Mouse (Mus musculus) megakaryocyte, embryonic 14.5 days (primary cell): ENCODE data around the gene Syt2. TPM values are rescaled to one million over a fixed set of nuclear protein-coding genes. Genes with fewer than 3 reads are reported as not detected.

ENCODE experiments used
- H3K27me3 ChIP-seq: replicated peaks from 2 replicates; pipeline ENCODE3; 2012; ENCODE audit warnings: inconsistent platforms
- H3K36me3 ChIP-seq: replicated peaks from 2 replicates; pipeline ENCODE3; 2012; ENCODE audit warnings: low read length, inconsistent platforms, mixed read lengths
- H3K4me1 ChIP-seq: 2 replicates; pipeline ENCODE4 v1.6.1; 2012; ENCODE audit warnings: inconsistent platforms
- H3K4me3 ChIP-seq: replicated peaks from 2 replicates; pipeline ENCODE3; 2012; ENCODE audit warnings: moderate library complexity, mild to moderate bottlenecking, inconsistent platforms
- H3K9me3 ChIP-seq: 2 replicates; pipeline ENCODE4 v1.6.1; 2012; ENCODE audit warnings: inconsistent platforms
- FLI1 ChIP-seq: IDR thresholded peaks from 2 replicates; pipeline ENCODE4 v1.6.1; 2012; ENCODE audit warnings: low read length, inconsistent platforms, mixed read lengths
- GATA1 ChIP-seq: IDR thresholded peaks from 3 replicates; pipeline ENCODE4 v1.6.1; 2012; ENCODE audit warnings: mixed read lengths, low read length, inconsistent platforms, borderline replicate concordance
- polyA plus RNA-seq: library from polyadenylated mRNA; stranded (reverse); fragments of >175 nt; gene quantifications from 2 replicates; pipeline ENCODE4 v1.2.3, GENCODE M21; 2012; ENCODE audit warnings: low replicate concordance; ENCODE audit not compliant: insufficient read depth

Syt2 gene
- polyA plus RNA-seq, 1 experiment = 0.01 TPM

DNA sequence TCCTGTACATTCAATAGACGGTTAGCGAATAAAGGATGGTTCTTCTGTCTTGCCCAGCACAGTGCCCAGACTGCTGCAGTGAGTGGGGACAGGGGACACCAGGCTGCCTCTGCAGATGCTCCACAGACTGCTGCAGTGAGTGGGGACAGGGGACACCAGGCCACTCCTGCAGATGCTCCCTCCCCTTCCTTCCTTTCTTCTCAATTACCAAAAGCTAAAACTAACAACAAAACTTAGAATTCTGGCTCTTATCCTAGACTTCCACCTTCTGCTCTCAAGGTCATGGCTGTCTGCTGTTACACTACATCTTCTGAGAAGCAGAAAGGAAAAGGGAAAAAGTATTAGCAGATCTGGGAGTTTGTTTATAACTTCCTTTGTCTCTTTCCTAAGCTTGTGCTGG lies 127.8 kb downstream of the Syt2 start:
- Histone ChIP-seq H3K4me1 (peaks cover 40% of the 10 kb centered on the region), H3K4me3 (no peak overlapping the region), H3K36me3 (peaks cover 91% of the 10 kb centered on the region), H3K27me3 (no peaks in the 10 kb centered on the region), H3K9me3 (no peaks in the 10 kb centered on the region)
- no peak for TF ChIP-seq FLI1
- TF ChIP-seq GATA1 = no peak

DNA sequence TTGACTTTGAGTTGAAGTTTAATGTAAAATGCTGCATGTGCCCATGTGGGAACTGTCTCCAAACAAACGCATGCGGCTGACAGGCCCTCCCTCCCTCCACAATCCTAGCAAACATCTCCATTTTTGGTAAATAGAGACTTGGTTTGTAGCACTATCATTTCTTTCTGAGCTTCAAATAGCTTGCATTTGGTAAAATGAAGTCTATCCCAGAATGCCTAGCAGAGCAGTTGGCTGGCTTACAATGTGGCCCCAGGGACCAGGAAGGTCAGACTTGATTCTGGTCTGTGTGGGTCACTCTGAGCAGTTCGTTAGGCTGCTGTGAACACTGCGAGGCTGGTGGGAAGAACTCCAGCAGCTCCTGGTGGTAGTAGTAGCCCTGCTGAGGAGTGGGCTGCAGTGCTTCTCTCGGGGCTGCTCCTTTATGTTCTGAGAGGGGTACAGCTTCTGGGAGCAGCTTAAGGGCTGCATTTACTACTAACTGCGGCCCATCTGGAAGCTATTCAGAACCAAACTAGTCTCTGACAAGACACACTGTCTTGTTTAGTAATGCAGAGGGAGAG lies 128.3 kb downstream of the Syt2 start:
- TF ChIP-seq FLI1 (no peak), GATA1 (no peak)
- H3K4me3 ChIP-seq = no peak overlapping the region
- peaks cover 40% of the 10 kb centered on the region for H3K4me1 ChIP-seq
- no peaks in the 10 kb centered on the region for H3K9me3 ChIP-seq
- peaks cover 89% of the 10 kb centered on the region for H3K36me3 ChIP-seq
- H3K27me3 ChIP-seq = no peaks in the 10 kb centered on the region

DNA sequence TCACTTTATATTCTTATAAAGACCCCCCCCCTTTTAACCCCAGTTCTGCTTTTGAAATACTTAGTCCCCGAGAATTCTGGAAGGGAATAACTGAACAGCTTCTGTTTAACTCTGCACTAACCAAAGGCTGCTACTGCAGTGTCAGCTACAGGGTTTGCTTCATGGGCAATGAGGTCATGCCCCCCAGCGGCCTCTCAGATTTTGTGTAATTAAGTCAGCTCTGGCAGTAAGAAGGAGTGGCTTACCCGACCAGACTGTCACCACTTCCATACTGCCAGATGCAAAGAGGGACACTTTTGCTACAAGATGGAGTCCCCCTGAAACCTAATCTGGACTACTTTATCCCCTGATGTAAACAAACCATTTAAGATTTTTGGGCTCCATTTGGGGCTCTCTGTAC lies 129.2 kb downstream of the Syt2 start:
- Histone ChIP-seq H3K9me3 (no peaks in the 10 kb centered on the region), H3K27me3 (no peaks in the 10 kb centered on the region), H3K4me3 (no peak overlapping the region), H3K36me3 (peaks cover 84% of the 10 kb centered on the region), H3K4me1 (peaks cover 34% of the 10 kb centered on the region)
- TF ChIP-seq GATA1 (no peak), FLI1 (no peak)

DNA sequence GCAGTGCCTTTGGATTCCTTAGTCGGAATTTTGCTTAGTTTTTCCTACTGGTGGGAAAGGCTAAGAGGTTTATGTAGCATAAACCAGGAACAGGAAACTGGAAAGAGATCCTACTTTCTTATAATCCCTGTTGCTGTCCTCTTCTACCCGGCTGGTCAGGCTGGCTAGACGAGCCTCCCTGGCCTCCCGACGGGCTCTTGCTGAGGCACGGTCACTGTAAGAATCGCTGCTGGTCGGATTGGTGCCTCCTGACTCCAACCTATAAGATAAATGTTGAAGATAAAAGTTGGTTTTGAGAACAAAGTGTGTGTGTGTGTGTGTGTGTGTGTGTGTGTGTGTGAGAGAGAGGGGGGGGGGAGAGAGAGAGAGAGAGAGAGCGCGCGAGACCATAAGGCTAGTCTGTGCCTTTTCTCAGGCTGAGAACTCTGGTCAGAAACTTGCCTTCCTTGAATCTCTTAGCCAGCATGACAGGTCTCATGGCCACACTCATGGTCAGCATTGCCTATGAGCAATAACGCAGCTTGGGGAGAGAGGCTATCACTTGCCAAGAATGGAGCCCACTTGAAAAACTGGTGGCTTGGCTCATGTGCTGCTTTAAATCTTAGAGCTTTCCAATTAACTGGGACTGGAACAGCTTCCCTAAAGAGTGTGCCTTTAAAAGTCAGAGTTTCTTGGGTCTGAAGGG lies 130.9 kb downstream of the Syt2 start:
- no peak for TF ChIP-seq FLI1
- no peak for TF ChIP-seq GATA1
- Histone ChIP-seq H3K36me3 (peaks cover 81% of the 10 kb centered on the region), H3K27me3 (no peaks in the 10 kb centered on the region), H3K4me3 (no peak overlapping the region), H3K4me1 (peaks cover 17% of the 10 kb centered on the region), H3K9me3 (no peaks in the 10 kb centered on the region)

GRCm38 (mm10) chr1:134777936-134778548 lies 131.6 kb downstream of the Syt2 start:
- no peaks in the 10 kb centered on the region for H3K9me3 ChIP-seq
- H3K4me1 ChIP-seq = peaks cover 17% of the 10 kb centered on the region
- TF ChIP-seq FLI1 (no peak), GATA1 (no peak)
- H3K4me3 ChIP-seq = no peak overlapping the region
- H3K36me3 ChIP-seq = peaks cover 80% of the 10 kb centered on the region
- H3K27me3 ChIP-seq = no peaks in the 10 kb centered on the region

GRCm38 (mm10) chr1:134782797-134783196 lies 136.3 kb downstream of the Syt2 start:
- H3K4me1 ChIP-seq = peaks cover 4% of the 10 kb centered on the region
- H3K36me3 ChIP-seq = peaks cover 50% of the 10 kb centered on the region
- TF ChIP-seq GATA1 (no peak), FLI1 (no peak)
- H3K27me3 ChIP-seq = no peaks in the 10 kb centered on the region
- peak overlapping the region; percentile 28 for H3K4me3 ChIP-seq
- H3K9me3 ChIP-seq = no peaks in the 10 kb centered on the region

DNA sequence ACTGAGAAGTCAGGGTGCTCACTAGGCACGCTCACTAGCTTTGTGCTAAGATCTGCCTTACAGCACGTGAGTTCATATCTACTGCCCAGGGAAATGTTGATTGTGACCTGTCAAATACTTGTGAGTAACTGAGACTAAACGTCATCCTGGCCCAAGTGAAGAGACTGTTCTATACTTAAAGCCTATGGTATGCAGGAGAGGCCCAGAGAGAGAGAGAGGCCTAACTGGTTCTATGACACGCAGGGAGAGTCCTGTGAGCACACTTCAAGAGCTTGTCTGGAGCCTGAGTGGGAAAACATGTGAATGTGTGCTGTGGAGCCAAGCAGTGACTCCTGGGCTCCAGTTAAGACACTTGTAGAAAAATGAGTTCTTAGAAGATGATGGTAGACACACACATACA lies 137.5 kb downstream of the Syt2 start:
- Histone ChIP-seq H3K27me3 (no peaks in the 10 kb centered on the region), H3K36me3 (peaks cover 45% of the 10 kb centered on the region), H3K4me1 (peaks cover 4% of the 10 kb centered on the region), H3K9me3 (no peaks in the 10 kb centered on the region), H3K4me3 (no peak overlapping the region)
- TF ChIP-seq GATA1 (no peak), FLI1 (no peak)

DNA sequence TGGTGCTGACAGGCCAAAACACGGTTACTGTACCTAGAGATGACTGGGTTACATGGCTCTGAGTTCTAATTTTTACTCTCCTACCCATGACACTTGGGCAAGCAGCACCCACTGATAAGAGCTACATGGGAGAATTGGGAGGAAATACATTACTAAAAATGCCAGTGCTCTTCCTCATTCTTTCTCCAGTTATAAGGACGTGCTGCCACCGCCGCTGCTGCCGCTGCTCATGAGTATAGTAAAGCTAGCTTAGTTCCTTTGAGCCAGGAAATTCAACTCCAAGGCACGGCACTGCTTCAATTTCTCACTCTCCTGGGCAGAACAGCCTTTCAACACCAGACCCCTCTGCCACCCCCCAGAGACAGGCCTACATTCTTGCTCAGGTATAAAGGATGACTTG lies 138.0 kb downstream of the Syt2 start:
- TF ChIP-seq FLI1 (no peak), GATA1 (no peak)
- H3K27me3 ChIP-seq = no peaks in the 10 kb centered on the region

DNA sequence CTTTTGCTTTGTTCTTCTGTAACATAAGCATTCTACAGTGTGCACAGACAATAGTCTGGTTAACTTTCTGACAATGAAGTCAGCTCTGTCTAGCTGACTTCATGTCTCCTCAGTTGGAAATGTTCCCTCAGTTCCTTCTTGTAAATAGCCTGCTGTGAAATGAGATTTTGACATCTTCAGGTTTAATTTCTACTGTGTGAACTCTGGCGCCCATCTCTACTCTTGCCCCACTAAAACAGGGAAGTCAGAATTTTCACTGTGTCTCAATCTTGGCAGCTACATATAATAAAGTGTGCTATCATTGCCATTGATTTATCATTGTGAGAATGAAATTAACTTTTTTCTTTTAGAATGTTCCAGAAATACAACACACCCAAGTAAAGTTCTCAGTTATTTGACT lies 138.4 kb downstream of the Syt2 start:
- Histone ChIP-seq H3K4me3 (no peak overlapping the region), H3K36me3 (peaks cover 38% of the 10 kb centered on the region), H3K9me3 (no peaks in the 10 kb centered on the region), H3K4me1 (peaks cover 4% of the 10 kb centered on the region), H3K27me3 (no peaks in the 10 kb centered on the region)
- no peak for TF ChIP-seq FLI1
- no peak for TF ChIP-seq GATA1

More for the DNA sequence above, 138.0 kb downstream of the Syt2 start:
- no peak overlapping the region for H3K4me3 ChIP-seq
- peaks cover 41% of the 10 kb centered on the region for H3K36me3 ChIP-seq
- H3K4me1 ChIP-seq = peaks cover 4% of the 10 kb centered on the region
- H3K9me3 ChIP-seq = no peaks in the 10 kb centered on the region

GRCm38 (mm10) chr1:134788096-134788495 lies 141.6 kb downstream of the Syt2 start:
- H3K4me1 ChIP-seq = peaks cover 4% of the 10 kb centered on the region
- TF ChIP-seq GATA1 (no peak), FLI1 (no peak)
- peaks cover 18% of the 10 kb centered on the region for H3K36me3 ChIP-seq
- H3K27me3 ChIP-seq = no peaks in the 10 kb centered on the region
- H3K9me3 ChIP-seq = no peaks in the 10 kb centered on the region
- no peak overlapping the region for H3K4me3 ChIP-seq
